In genomic region chr16:60435283-60435682, GRCm38 (mm10) we compare ENCODE assay signal across 8 mouse cellular contexts.
DNase-seq lines count a peak whose midpoint lies in the region; ATAC-seq lines count a peak whose summit lies in the region.

No protein-coding gene starts in this region.

- no peak for ATAC-seq in liver, embryonic 12.5 days

- intact Hi-C loops in heart, postnatal 10 days (cut with DNase I): loop anchor here (10.0 kb wide), 1 partner anchor 750 kb away; no protein-coding TSS in a partner anchor

- no peaks in the 10 kb centered on the region for H3K36me3 ChIP-seq in liver, embryonic 12.5 days

- H3K27me3 ChIP-seq in liver, embryonic 12.5 days (replicated peaks): no peaks in the 10 kb centered on the region

- no peaks in the 10 kb centered on the region for H3K9me3 ChIP-seq in liver, embryonic 12.5 days (replicated peaks)

- no peaks in the 10 kb centered on the region for H3K4me1 ChIP-seq in liver, embryonic 12.5 days

- no peak overlapping the region for H3K4me2 ChIP-seq in liver, embryonic 12.5 days

- no peak overlapping the region for H3K4me3 ChIP-seq in liver, embryonic 12.5 days

- H3K27ac ChIP-seq in liver, embryonic 12.5 days: no peak overlapping the region

- H3K9ac ChIP-seq in liver, embryonic 12.5 days: no peak overlapping the region

- peak; percentile 45 to 46 for DNase-seq in cerebellum, postnatal 10 days
- DNase-seq in cerebellum, adult 11 months: no peak
- DNase-seq in liver: peak; percentile 3
- peak; percentile 29 for DNase-seq in adrenal gland, postnatal 25 days
- DNase-seq in heart, postnatal 10 days: peak; percentile 8 to 18
- DNase-seq in testis, postnatal 10 days (ENCODE audit: low spot score): peak; percentile 50
- DNase-seq in yolk sac, embryonic 10.5 days (ENCODE audit: low spot score): no peak

- WGBS in liver, embryonic 12.5 days (ENCODE audit: insufficient replicate concordance): 39% methylated on average over 1 of the region's 1 CpGs

Comparison
In these comparisons a context has a peak if more than half of its experiments do, and no peak if none do; other contexts are left out.
1. DNase-seq: peak in cerebellum, postnatal 10 days (2 of 2), liver (single experiment), adrenal gland, postnatal 25 days (single experiment), heart, postnatal 10 days (2 of 2) and testis, postnatal 10 days (single experiment); none in cerebellum, adult 11 months (single experiment) and yolk sac, embryonic 10.5 days (single experiment).